Mouse (Mus musculus) G1E-ER4 (cell line): ENCODE measurements around the gene Cnnm4. TPM values are rescaled to one million over a fixed set of nuclear protein-coding genes. Genes with fewer than 3 reads are reported as not detected.

Experiments
- GATA1 ChIP-seq: IDR thresholded peaks from one replicate; pipeline ENCODE4 v1.8.0; 2012; ENCODE audit warnings: low read length, inconsistent platforms
- polyA plus RNA-seq: library from polyadenylated mRNA; stranded (reverse); fragments of >175 nt; gene quantifications from 2 replicates; pipeline ENCODE4 v1.2.3, GENCODE M21; 2012

Gene Cnnm4
- polyA plus RNA-seq, 1 experiment = 1.3 TPM

DNA sequence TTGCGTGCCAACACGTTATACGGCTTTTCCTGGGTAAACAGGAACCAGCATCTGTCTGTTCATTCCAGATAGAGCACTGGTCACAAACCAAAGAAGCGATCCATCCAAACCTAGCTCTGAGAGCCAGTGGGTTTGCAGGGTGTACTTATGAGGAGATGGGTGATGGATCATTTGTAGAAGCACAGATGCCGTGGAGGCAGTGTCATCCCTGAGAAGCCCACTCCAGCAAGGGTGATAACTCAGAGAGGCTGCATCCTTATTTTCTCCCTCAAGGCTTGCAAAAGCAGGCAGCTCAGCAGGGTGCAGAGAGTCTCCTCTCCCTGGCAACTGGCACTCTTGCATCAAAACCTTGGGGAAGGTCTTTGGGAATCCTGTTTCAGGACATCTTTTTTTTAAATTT lies 13.3 kb upstream of the Cnnm4 start:
- TF ChIP-seq GATA1 = no peak

DNA sequence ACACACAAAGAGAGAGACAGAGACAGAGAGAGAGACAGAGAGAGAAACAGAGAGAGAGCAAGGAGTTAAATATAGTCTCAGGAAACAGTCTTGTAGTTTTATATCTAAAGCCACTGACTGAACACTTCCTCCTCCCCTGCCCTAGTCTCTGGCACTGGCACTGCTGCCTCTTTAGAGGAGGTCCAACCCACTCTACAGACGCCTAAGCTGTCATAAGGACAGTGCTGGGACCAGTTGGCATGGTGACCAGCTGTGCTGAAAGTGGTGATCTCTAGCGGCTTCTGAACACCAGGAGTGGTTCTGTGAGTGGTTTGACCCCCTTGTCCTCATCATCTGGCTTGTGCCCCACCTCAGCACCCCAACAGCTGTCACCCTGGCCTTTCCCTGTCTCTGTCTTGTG lies 9.6 kb upstream of the Cnnm4 start:
- TF ChIP-seq GATA1 = no peak

DNA sequence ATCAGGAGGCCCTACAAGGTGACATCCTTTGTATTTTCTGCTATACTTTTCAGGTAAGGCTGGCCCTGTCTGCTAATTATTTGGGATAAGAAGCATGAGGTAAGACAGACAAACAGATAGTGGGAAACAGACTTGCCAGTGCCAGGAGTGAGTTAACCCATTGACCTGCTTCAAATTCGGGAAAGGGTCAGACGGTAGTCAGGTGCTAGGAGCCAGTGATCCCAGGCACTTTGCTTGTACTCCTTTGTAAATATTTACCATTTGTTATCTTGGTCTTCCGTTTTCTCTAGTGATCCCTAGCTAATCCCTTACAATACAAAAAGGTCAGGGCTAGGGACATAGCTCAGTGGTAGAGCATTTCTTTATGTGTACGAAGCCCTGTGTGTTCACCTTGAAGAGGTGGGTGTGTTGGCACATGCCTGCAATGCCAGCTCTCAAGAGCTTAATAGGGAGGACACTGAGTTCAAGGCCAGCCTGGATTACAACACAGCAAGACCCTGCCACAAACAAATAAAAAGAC lies 5.7 kb upstream of the Cnnm4 start:
- no peak for TF ChIP-seq GATA1

DNA sequence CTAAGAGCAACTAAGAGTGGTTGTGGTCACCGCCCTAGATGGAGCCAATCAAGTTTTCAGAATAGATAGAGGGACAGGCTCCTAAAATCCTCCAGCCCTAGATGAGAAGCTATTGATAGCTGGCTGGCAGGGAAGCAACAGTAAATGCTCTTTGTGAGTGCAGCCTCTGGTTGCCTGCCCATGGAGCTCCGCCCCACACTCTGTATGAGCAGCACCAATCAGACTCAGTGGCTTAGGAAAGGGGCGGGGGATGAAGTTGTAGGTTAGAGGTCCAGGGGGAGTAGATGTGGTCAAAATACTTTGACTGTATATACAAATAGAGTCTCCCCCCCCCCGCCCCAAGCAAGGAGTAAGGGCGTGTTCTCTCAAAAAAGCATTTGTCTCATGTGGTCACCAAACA lies 4.0 kb upstream of the Cnnm4 start:
- no peak for TF ChIP-seq GATA1

DNA sequence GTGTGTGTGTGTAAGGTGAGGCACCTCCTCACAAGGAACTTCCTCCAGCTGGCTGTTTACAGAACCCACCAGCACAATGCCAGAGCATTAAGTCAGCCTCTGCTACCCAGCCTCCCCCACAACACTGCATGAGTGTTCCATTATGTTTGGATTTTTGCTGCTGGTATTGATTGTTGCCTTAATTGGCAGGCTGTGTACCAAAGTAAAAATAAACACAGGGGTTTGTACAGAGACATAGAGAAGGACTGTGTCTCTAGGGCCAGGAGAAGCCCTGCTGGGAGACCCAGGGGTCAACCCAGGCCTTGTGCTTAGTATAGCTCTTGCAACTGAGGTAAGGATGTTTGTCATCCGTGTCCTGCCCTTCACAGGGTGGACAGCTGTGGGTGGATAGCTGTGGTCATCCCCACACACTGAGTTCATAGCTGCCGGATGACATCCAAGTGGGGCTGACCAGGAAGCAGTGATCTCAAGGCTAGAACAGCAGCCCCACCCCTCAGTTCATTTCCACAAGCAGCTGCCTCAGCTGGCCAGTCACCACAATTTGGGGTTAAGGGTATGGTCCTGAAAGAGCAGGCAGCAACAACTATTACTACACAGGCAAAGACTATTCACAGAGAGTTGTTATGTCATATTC lies 1.5 kb upstream of the Cnnm4 start:
- no peak for TF ChIP-seq GATA1

DNA sequence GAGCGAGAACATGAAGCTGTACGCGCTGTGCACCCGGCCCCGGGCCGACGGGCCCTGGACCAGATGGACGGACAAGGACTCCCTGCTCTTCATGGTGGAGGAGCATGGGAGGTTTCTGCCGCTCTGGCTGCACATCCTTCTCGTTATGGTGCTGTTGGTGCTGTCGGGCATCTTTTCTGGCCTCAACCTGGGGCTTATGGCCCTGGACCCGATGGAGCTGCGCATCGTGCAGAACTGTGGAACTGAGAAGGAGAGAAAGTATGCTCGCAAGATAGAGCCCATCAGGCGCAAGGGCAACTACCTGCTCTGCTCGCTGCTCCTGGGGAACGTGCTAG lies 653 bp downstream of the Cnnm4 start:
- TF ChIP-seq GATA1 = no peak

DNA sequence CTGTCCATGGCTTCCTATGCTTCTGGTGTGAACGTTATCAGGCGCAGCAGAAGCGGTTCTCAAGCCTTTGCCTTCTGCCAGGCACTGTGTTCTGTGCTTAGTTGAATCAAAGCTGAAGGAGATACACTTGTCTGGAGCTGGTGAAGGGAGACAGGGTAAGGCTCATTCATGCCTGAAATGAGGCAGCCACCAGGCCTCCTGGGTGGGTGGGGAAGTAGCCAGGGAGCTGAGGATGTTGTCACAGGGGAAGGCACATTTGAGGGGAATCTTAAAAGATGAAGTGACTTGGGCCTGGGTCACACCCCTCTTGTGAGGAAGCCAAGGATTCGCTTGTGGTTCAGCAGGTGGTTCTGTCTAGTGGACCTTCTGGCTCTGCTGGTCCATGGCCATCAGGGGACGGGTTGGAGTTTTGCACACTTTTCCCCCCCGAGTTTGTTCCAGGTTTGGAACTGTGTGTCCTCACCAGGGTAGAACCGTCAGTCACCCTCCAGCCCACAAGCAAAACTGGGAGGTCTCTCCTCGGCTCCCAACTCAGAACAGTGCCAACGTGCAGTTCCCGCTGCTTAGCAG lies 1.9 kb downstream of the Cnnm4 start:
- no peak for TF ChIP-seq GATA1

DNA sequence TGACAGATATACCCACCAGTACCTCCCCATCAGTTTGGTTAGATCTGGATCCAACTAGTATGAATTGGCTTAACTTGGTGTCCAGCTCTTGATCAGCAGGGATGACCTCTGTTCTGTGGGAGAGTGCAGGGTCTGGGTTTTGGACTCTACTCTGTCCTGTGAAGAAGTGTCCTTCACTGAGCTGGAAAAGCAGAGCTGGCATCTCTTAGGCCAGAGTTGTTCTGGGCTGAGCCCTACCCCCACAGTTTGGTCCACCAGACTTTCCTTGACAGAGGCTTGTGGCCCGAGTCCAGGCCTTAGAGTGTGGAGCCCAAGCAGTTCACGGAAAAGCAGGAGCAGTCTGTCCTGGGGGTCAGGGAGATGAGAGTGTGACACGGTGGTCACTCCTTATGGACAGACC lies 3.2 kb downstream of the Cnnm4 start:
- no peak for TF ChIP-seq GATA1

DNA sequence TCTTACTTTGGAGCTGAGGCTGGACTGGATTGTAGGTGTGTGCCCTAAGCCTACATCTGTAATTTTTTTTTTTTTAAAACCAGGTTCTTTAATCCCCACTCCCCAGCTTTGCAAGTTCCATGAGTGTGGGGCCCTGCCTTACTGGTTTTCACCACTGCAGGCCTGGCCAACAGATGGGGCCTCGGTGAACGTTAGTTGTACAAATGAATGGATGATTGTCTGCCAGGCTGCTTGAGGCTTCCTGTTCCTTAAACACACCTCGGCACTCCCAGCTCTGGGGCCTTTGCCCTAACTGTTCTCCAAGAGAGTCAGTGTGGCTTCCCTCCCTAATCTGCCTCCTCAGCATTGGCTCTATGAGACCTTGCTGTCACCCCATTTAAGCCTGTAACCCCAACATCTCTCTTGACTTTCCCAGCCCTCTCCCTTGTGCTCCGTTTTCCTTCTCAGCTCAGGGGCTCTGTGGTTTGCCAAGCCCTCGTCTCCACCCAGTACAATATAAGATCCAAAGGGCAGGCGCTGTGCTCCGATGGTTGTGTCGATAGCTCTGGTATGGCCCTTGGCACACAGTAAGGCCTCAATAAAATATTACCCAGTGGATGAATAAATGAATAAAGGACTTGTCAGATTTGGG lies 4.2 kb downstream of the Cnnm4 start:
- no peak for TF ChIP-seq GATA1

DNA sequence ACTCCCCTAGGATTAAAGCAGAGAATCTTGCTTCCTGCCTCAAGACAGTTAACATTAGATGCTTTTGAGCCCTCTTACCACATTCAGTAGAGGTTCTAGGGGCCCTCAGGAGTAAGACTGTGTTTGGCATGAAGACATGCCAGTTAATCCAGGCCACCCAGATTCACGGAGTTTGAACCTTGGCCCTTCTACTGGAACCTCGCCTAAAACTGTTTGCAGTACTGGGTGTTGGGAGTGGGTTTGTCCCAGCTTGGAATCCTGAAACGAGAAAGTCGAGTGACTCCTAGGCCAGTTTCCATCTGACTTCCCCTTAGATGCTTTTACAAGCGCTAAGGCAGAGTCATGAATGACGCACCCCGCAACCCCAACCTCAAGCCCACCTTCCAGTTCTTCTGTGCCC lies 5.0 kb downstream of the Cnnm4 start:
- no peak for TF ChIP-seq GATA1

DNA sequence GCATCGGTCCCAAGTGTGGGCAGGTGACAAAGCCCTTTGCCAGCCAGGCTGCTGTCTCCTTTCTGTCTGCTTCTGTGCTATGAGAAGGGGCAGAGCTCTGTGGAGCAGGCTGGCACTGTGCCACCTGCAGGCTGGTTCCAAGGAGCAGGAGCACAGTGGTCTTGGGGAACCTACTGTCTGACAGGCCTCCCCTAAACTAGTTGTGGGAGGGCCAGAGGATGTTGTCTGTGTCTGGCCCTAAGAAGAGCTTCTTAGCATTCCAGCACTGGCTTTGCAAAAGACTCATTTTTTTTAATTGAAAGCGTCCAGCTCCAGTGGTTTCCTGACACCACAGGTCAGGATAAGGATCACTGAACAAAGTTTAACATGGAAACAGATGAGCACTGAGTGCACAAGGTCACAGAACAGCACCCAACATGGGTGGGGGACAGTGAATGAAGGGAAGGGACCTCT lies 6.9 kb downstream of the Cnnm4 start:
- no peak for TF ChIP-seq GATA1

DNA sequence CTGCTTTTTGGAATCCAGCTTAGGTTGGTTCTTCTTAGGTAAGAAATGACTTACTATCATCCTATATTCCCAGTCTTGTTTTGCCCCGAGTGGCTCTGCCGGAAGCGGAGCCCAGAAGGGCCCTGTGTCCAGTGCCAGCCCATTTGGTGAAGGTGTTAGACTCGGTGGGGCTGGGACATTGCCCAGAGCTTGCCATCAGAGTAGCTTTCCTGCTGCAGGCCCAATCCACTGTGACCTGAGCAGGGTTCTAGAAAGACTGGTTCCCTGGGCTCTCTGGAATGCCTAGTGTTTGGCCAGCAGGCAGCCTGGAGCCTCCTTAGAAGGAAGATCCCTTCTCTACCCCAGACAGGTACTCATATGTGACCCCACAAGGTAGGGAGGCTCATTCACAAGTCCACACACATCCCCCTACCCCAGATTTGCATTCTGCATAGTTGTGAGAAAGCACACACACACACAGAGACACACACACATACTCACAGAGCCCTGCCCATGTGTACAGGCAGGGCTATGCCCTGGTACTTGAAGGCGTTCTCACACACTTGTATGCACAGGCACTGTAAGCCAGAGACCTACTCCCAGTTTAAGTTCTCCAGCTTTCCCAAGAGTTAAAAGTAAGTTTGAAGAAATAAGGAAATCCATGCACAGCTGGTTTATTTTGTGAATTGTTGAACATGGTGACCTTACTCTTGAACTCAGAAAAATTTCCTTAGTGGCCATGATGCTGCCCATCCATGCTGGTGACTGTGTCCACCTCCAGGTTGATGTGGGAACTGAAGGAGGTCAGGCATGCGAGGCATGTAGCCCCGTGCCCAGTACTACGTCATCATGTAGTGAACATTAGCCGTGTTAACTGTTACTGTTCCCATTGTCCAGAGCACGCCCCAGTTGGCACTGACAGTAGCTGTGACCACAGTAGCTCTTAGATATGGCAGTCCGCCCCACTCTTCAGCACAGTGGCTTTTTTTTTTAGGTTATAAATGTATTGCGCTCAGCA lies 8.8 kb downstream of the Cnnm4 start:
- TF ChIP-seq GATA1 = no peak

DNA sequence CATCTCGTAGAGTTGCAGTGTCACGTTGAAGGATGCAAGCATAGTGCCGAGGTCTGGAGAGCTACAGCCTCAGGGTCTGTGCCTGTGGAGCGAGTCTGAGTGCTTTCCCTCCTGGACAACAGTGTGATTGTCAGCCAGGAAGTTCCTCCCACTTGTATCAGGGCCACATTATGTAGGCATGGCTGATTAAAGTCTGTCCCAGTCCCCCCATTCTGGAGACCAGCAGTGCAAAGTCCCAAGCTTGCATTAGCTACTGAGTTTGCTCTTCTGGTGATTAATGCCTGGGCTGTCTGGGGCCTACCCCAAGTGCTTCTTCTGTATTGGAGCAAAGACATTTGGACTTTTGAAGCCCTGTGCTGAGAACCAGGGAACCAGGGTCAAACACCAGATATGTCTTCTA lies 12.4 kb downstream of the Cnnm4 start:
- no peak for TF ChIP-seq GATA1

DNA sequence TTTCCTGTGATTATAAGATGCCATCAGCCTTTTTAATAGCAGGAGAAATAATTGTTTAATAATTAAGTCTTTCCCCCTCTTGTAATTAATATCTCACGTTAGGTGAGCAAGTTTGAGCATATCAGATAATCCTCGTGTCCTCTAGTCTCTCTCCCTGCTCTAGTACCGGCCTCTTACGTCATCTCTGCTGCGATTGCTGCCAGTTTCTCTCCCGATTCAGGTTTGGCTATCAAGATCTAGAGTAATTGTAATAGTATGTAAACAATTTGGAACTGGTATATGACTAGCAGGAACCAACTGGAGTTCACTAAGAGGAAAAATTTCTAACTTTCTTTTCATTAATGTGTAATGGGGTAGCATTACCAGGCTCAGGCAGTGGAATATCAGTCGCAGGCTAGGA lies 13.7 kb downstream of the Cnnm4 start:
- TF ChIP-seq GATA1 = no peak

DNA sequence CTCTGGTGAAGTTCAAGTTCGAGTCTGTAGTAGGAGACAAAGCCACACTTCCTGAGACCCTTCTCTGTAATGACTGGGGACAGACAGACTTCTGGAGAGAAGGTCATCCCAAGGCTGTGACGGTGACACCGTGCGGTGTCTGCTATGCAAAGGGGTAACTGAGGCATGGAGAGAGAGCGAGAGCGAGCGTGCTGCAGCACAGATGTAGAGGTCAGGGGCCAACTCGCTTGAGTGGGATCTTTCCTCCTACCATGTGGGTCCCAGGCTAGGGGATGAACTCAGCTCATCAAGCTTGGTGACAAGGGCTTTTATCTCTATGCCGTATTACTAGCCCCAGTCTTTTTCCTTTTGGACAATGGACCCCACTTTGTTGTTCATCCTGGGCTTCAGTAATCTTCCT lies 15.7 kb downstream of the Cnnm4 start:
- no peak for TF ChIP-seq GATA1

DNA sequence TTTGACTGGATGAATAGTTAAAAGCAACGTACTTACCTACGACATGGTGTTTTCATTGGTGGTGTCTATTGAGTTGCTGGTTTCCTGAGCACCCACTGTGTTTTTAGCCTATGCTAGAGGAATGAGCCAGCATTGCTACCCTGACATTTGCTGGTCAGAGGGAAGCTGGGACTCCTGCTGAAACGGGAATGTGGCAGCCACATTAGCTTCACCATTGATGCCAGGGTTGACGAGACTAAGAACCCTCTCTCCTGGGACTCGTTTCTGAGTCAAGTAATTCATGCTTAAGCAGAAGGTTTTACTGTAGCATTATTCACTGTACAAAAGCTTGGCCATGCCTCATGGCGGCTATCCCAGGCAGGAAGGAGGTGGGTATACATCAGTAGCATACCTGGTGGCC lies 18.2 kb downstream of the Cnnm4 start:
- TF ChIP-seq GATA1 = no peak
